Mouse (Mus musculus): ENCODE results near the gene Sv2b. TPM values are rescaled to one million over a fixed set of nuclear protein-coding genes. Genes with fewer than 3 reads are reported as not detected.
"Not testable (repeated sequence)": the region's sequence is repeated elsewhere in the genome, so short reads cannot be mapped to it uniquely, and the experiment has no call there.

Sv2b gene
- total RNA-seq (2018; cell fraction: chromatin; rRNA removed) = not detected
- total RNA-seq (2018; cell fraction: cytosol; rRNA removed) = not detected
- not detected for total RNA-seq (2018; cell fraction: nucleus; rRNA removed)
- polyA plus RNA-seq (2018) = not detected in 3 replicates

DNA sequence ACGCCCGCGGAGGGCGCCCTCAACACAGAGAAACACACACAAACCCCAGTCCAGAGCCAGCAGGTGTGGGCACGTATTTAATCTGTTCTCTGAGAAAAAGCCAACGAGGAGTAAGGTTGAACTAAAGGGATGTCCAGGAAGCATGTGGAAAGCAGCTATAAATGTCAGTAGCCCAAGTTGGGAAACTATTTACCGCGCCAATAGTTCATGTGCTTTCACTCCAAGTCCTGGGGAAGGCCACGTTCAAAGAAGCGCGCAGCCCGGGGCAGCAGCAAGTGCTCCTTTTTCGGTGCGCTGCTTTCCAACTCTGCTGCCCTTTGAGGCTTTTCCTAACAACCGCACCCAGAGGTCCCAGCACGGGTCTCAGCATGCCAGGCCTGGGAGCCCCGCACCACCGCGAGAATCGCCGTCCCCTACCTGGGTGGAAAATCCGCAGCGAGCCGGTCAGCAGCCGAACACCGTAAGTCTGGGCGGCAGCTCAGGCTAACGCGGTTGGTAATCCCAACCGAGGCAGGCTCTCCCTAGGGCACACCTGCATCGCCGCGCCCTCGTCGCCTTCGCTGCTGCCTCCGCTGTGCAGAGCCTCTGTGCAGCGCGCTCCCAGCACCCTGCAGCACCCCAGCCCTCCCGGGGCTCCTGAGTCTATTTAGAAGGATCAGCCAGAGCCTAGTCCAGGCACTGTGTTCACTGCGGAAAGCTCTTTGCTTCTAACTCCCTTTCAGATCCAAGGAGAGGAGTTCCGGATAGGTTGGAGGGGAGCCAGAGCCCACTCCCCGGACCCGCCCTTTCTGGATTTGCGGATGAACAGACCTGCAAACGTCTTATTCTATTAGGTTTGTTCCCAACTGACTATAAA lies at the start of gene Sv2b:
Sv2b (minus strand) TSS at position 806 of the 856 bp plus-strand sequence.
- Histone ChIP-seq H3K36me3 (ENCODE audit: inconsistent target) (no peaks in the 10 kb centered on the region), H3K4me3 (ENCODE audit: inconsistent target) (no peak within 1 kb of the TSS), H3K79me2 (ENCODE audit: inconsistent target) (no peaks in the 10 kb centered on the region), H3K27ac (no peak within 1 kb of the TSS)
- 9% methylated on average over 46 of the region's 46 CpGs for whole genome bisulfite sequencing (ENCODE audit: missing documents)

DNA sequence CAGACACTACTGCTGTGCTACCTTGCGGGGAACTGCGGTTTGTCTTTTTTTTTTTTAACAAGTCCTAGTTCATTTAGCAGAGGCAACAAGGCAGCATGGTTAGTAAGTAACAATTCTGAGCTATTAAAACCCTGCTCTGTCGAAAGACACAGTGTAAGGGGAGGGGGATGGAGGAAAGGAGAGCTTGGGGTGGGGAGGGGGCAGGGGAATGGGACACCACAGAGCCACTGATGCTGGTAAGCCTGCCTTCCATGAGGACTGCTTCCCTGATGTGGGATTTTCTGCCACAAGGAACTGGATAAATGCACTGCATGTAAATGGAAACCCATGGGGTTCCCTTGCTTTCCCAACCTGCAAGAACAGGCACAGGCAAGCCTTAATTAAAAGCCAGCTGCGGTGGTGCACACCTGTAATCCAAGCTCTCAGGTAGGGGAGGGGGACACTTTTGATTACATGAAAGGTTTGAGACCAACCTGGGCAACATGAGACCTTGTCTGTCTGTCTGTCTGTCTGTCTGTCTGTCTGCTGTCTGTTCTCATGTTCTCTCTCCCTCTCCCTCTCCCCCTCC lies 49.3 kb upstream of the Sv2b start:
- no peak overlapping the region for H3K4me3 ChIP-seq (ENCODE audit: inconsistent target)
- WGBS (ENCODE audit: missing documents) = 89% methylated on average over 4 of the region's 4 CpGs
- no peak overlapping the region for H3K27ac ChIP-seq
- no peaks in the 10 kb centered on the region for H3K36me3 ChIP-seq (ENCODE audit: inconsistent target)
- H3K79me2 ChIP-seq (ENCODE audit: inconsistent target) = no peaks in the 10 kb centered on the region

GRCm38 (mm10) chr7:75355521-75355920 lies 46.5 kb upstream of the Sv2b start:
- H3K4me3 ChIP-seq (ENCODE audit: inconsistent target) = no peak overlapping the region
- 94% methylated on average over 2 of the region's 2 CpGs for WGBS (ENCODE audit: missing documents)
- H3K79me2 ChIP-seq (ENCODE audit: inconsistent target) = no peaks in the 10 kb centered on the region
- H3K36me3 ChIP-seq (ENCODE audit: inconsistent target) = no peaks in the 10 kb centered on the region
- H3K27ac ChIP-seq = no peak overlapping the region

- no peak overlapping the region for H3K27ac ChIP-seq
- no peaks in the 10 kb centered on the region for H3K79me2 ChIP-seq (ENCODE audit: inconsistent target)
- 93% methylated on average over 1 of the region's 1 CpGs for WGBS (ENCODE audit: missing documents)
- no peaks in the 10 kb centered on the region for H3K36me3 ChIP-seq (ENCODE audit: inconsistent target)
- H3K4me3 ChIP-seq (ENCODE audit: inconsistent target) = no peak overlapping the region
Measured at GRCm38 (mm10) chr7:75352777-75353374, 43.8 kb upstream of the Sv2b start.

DNA sequence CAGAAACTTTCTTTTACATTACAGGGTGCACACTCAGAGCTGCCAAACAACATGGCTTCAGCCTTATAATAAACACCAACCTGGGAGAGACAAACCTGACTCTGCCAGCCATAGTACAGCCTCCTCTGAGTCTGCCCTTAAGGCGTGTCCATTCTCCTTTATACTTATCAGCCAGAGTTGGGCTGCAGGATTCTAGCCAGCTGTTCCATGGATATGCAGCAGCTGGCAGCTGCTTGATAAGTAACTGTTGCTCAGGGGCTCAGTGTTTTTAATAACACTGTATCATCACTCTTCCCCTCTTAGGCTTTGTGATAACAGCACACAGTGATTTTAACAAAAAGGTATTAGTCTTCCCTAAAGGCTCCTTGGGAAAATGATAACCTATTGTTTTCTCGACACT lies 41.1 kb upstream of the Sv2b start:
- no peaks in the 10 kb centered on the region for H3K79me2 ChIP-seq (ENCODE audit: inconsistent target)
- no peaks in the 10 kb centered on the region for H3K36me3 ChIP-seq (ENCODE audit: inconsistent target)
- no peak overlapping the region for H3K4me3 ChIP-seq (ENCODE audit: inconsistent target)
- no peak overlapping the region for H3K27ac ChIP-seq
- WGBS (ENCODE audit: missing documents) = 100% methylated on average over 2 of the region's 2 CpGs

DNA sequence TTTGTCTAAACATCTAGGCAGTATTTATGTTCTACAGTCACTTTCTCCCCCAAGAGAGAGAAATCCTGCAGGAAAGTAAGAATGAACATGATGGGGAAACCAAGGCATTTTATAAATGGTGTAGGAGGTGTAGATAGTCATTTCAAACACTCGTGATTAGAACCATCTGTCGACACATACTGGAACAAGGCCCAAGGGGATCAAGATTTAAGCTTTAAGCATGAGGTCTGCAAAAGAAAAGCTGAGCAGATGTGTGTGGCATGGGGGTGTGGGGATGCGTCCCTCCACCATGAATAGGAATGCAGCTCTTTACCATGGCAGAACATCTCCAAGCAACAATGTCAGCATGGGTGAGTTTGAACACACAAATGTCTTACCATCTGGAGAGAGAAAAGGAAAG lies 23.2 kb upstream of the Sv2b start:
- H3K27ac ChIP-seq = no peak overlapping the region
- no peaks in the 10 kb centered on the region for H3K36me3 ChIP-seq (ENCODE audit: inconsistent target)
- H3K79me2 ChIP-seq (ENCODE audit: inconsistent target) = no peaks in the 10 kb centered on the region
- no peak overlapping the region for H3K4me3 ChIP-seq (ENCODE audit: inconsistent target)
- 78% methylated on average over 3 of the region's 3 CpGs for WGBS (ENCODE audit: missing documents)

GRCm38 (mm10) chr7:75329740-75330142 lies 20.7 kb upstream of the Sv2b start:
- WGBS (ENCODE audit: missing documents) = 91% methylated on average over 3 of the region's 3 CpGs
- Histone ChIP-seq H3K36me3 (ENCODE audit: inconsistent target) (no peaks in the 10 kb centered on the region), H3K79me2 (ENCODE audit: inconsistent target) (no peaks in the 10 kb centered on the region), H3K27ac (no peak overlapping the region), H3K4me3 (ENCODE audit: inconsistent target) (no peak overlapping the region)

GRCm38 (mm10) chr7:75328721-75329362 lies 19.8 kb upstream of the Sv2b start:
- 95% methylated on average over 3 of the region's 3 CpGs for WGBS (ENCODE audit: missing documents)

DNA sequence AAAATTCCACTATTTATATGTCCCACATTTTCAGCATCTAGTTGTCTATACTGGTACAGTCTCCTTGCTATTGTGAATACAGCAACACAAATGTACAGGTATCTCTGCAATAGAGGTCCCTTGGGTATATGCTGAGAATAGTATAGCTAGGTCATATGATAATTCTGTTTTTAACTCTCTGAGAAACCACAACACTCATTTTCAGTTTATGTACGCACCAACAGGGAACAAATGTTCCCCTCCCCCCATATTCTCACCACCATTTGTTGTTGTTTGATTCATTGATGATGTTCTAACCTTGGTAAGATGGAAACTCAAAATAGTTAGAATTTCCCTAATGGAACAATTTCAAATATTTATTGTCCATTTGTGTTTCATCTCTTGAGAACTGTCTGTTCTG lies 16.2 kb upstream of the Sv2b start:
- no peaks in the 10 kb centered on the region for H3K36me3 ChIP-seq (ENCODE audit: inconsistent target)
- H3K27ac ChIP-seq = no peak overlapping the region
- WGBS (ENCODE audit: missing documents) = 83% methylated on average over 1 of the region's 1 CpGs
- H3K79me2 ChIP-seq (ENCODE audit: inconsistent target) = no peaks in the 10 kb centered on the region
- no peak overlapping the region for H3K4me3 ChIP-seq (ENCODE audit: inconsistent target)

More at GRCm38 (mm10) chr7:75328721-75329362, 19.8 kb upstream of the Sv2b start:
- Histone ChIP-seq H3K4me3 (ENCODE audit: inconsistent target) (no peak overlapping the region), H3K79me2 (ENCODE audit: inconsistent target) (no peaks in the 10 kb centered on the region), H3K36me3 (ENCODE audit: inconsistent target) (no peaks in the 10 kb centered on the region), H3K27ac (no peak overlapping the region)

DNA sequence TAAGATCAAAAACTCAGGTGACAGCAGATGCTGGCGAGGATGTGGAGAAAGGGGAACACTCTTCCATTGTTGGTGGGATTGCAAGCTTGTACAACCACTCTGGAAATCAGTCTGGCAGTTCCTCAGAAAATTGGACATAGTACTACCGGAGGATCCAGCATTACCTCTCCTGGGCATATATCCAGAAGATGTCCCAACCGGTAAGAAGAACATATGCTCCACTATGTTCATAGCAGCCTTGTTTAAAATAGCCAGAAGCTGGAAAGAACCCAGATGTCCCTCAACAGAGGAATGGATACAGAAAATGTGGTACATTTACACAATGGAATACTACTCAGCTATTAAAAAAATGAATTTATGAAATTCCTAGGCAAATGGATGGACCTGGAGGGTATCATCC lies 13.7 kb upstream of the Sv2b start:
- not testable (repeated sequence) for H3K36me3 ChIP-seq (ENCODE audit: inconsistent target); H3K79me2 ChIP-seq (ENCODE audit: inconsistent target); H3K4me3 ChIP-seq (ENCODE audit: inconsistent target); H3K27ac ChIP-seq
- WGBS (ENCODE audit: missing documents) = no CpG with 5 or more reads among the region's 3 CpGs

DNA sequence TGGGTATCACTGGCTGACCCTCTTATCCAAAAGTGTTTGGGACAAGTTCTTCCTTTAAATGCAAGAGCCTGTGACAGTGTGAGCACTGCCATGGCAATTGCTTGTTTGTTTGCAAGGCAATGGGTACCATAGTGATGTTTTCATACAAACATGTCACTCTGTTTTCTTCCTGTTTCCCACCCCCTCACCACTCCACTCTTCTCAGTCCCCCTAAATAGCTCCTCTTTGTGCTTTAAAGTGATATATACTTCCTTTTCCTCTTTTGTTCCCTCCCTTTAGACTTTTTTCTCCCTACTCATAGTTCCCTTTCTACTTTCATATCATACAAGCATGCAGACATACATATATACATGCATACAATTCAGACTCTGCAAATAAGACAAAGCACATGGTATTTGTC lies 10.9 kb upstream of the Sv2b start:
- H3K27ac ChIP-seq = no peak overlapping the region
- H3K79me2 ChIP-seq (ENCODE audit: inconsistent target) = no peaks in the 10 kb centered on the region
- no peak overlapping the region for H3K4me3 ChIP-seq (ENCODE audit: inconsistent target)
- no peaks in the 10 kb centered on the region for H3K36me3 ChIP-seq (ENCODE audit: inconsistent target)

DNA sequence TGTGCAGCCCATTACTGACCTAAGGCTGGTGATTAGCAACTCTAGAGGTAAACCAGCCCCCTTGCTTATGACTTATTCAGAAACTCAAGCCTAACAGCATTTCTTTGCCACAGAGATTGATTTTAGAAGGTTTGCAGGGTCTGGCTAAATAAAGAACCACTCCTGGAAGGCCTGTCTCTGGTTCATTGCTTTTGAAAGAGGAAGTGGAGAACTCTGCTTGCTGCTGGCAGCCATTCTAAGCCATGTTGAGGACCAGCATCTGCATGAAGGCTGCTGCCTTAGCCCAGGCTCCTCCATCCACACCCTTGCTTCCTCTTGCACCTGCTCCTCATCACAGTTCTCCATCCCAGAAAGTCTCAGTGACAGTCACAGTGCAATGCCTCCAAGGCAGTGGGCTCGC lies 9.3 kb upstream of the Sv2b start:
- H3K79me2 ChIP-seq (ENCODE audit: inconsistent target) = no peaks in the 10 kb centered on the region
- H3K36me3 ChIP-seq (ENCODE audit: inconsistent target) = no peaks in the 10 kb centered on the region
- 100% methylated on average over 1 of the region's 1 CpGs for WGBS (ENCODE audit: missing documents)
- no peak overlapping the region for H3K27ac ChIP-seq
- no peak overlapping the region for H3K4me3 ChIP-seq (ENCODE audit: inconsistent target)

GRCm38 (mm10) chr7:75314873-75315272 lies 5.8 kb upstream of the Sv2b start:
- H3K4me3 ChIP-seq (ENCODE audit: inconsistent target) = no peak overlapping the region
- no peaks in the 10 kb centered on the region for H3K79me2 ChIP-seq (ENCODE audit: inconsistent target)
- H3K27ac ChIP-seq = no peak overlapping the region
- no peaks in the 10 kb centered on the region for H3K36me3 ChIP-seq (ENCODE audit: inconsistent target)
- 92% methylated on average over 5 of the region's 5 CpGs for WGBS (ENCODE audit: missing documents)

- Histone ChIP-seq H3K4me3 (ENCODE audit: inconsistent target) (no peak overlapping the region), H3K36me3 (ENCODE audit: inconsistent target) (no peaks in the 10 kb centered on the region), H3K27ac (no peak overlapping the region), H3K79me2 (ENCODE audit: inconsistent target) (no peaks in the 10 kb centered on the region)
- WGBS (ENCODE audit: missing documents) = 85% methylated on average over 6 of the region's 8 CpGs
Measured at GRCm38 (mm10) chr7:75309570-75309969, 508 bp upstream of the Sv2b start.

GRCm38 (mm10) chr7:75308140-75308456 lies 964 bp downstream of the Sv2b start:
- H3K27ac ChIP-seq = no peak overlapping the region
- WGBS (ENCODE audit: missing documents) = 13% methylated on average over 8 of the region's 8 CpGs
- H3K79me2 ChIP-seq (ENCODE audit: inconsistent target) = no peaks in the 10 kb centered on the region
- no peaks in the 10 kb centered on the region for H3K36me3 ChIP-seq (ENCODE audit: inconsistent target)
- H3K4me3 ChIP-seq (ENCODE audit: inconsistent target) = no peak overlapping the region
